Mouse (Mus musculus) kidney, adult 2 months (tissue): ENCODE data around the gene Daw1.

Source experiments
- CTCF ChIP-seq: fragments of 200-500 bp; conservative IDR thresholded peaks from 2 replicates; pipeline ENCODE4 v1.5.1; 2011; ENCODE audit warnings: low read depth, mild to moderate bottlenecking, control low read depth, low read length, moderate library complexity, mixed read lengths; ENCODE audit not compliant: insufficient read depth, insufficient read length
- POLR2A ChIP-seq: fragments of 200-500 bp; IDR thresholded peaks from one replicate; pipeline ENCODE4 v1.6.1; 2011; ENCODE audit warnings: low read depth, low read length, control low read depth

DNA sequence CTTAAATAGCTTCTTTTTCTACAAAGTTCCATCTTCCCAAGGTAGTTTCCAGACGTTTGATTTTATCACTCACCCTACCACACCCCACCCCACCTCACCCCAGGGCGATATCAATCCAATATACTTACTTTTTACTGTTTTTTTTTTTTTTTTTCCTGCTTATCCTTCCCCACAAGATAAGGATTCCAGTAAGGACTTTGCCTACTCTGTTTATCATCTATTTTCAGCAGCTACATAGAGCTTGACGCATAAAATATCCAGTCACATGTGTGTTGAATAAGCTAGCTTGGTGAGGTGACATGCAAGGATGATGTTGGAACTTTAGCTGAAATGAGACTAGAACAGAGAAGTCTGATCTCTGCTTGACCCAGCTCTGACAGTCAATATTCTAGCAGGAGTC lies 4.5 kb downstream of the Daw1 start:
- TF ChIP-seq CTCF, result no peak
- no peak for TF ChIP-seq POLR2A
